Mouse (Mus musculus) forelimb bud, embryonic 11.5 days (tissue): ENCODE results near the gene Fam166b.

Source experiments
- DNase-seq: peaks from one replicate; pipeline ENCODE4 v3.0.0-alpha.2; 2012; ENCODE audit warnings: low read depth, low spot score

Gene Fam166b

DNA sequence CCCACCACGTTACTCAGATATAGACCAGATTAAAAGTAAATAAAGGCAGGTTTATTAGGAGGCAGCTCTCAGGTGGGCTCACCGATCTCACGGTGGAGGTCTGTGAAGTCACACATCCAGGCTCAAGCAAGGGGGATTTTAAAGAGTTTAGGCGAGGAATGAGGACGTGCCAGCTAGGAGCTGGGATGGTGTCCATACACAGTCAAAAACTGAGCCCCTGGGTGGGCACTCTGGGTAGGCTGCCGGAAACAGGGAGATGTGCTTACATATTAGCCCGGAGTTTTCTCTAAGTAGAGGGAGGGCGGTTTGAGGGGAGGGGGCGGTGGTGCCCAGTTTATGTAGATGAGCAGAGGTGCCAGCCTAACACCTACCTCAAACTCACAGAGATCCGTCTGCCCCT lies 48.0 kb downstream of the Fam166b start:
- DNase-seq, result no peak

DNA sequence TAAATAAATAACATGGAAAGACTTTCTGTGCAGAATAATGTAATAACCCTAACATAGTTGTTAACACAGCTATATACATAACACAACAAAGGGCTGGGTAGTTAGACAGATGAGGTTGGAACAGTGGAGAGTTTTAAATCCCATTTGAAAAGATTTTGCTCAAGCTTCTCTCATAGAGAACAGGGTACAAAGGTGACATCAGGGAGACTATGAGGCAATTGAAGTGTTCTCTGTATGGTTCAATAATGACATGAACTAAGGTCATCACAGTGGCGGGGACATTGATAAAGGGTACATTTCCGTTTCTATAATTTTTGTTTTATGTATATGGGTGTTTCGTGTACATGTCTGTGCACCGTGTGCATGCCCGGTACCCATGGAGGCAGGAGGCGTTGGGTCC lies 49.3 kb downstream of the Fam166b start:
- DNase-seq, result no peak
